Mouse (Mus musculus) bone marrow macrophage, adult 2 months (primary cell): Measurements from ENCODE around the gene Slc12a5. TPM values are rescaled to one million over a fixed set of nuclear protein-coding genes. Genes with fewer than 3 reads are reported as not detected.

Experiments
- H3K27ac ChIP-seq: 2 replicates; pipeline ENCODE4 v1.5.1; 2012; ENCODE audit warnings: low read depth, low read length; ENCODE audit not compliant: insufficient read depth
- H3K4me1 ChIP-seq: 2 replicates; pipeline ENCODE4 v1.6.1; 2012; ENCODE audit warnings: low read length; ENCODE audit not compliant: control insufficient read depth, insufficient read depth
- H3K4me3 ChIP-seq: 2 replicates; pipeline ENCODE4 v1.5.1; 2012; ENCODE audit warnings: mild to moderate bottlenecking, low read length, moderate library complexity; ENCODE audit not compliant: insufficient read depth
- CTCF ChIP-seq: IDR thresholded peaks from 2 replicates; pipeline ENCODE4 v1.5.1; 2012; ENCODE audit warnings: low read depth, mild to moderate bottlenecking, low read length, moderate library complexity
- POLR2A ChIP-seq: IDR thresholded peaks from 2 replicates; pipeline ENCODE4 v1.6.1; 2012; ENCODE audit warnings: mild to moderate bottlenecking, low read depth, low read length, borderline replicate concordance
- polyA plus RNA-seq: library from polyadenylated mRNA; stranded (reverse); fragments of >200 nt; gene quantifications from 2 replicates; pipeline ENCODE4 v1.2.4, GENCODE M21; 2012; ENCODE audit not compliant: missing spikeins, insufficient read depth, insufficient read length

Slc12a5 gene
- polyA plus RNA-seq, 1 experiment: not detected

DNA sequence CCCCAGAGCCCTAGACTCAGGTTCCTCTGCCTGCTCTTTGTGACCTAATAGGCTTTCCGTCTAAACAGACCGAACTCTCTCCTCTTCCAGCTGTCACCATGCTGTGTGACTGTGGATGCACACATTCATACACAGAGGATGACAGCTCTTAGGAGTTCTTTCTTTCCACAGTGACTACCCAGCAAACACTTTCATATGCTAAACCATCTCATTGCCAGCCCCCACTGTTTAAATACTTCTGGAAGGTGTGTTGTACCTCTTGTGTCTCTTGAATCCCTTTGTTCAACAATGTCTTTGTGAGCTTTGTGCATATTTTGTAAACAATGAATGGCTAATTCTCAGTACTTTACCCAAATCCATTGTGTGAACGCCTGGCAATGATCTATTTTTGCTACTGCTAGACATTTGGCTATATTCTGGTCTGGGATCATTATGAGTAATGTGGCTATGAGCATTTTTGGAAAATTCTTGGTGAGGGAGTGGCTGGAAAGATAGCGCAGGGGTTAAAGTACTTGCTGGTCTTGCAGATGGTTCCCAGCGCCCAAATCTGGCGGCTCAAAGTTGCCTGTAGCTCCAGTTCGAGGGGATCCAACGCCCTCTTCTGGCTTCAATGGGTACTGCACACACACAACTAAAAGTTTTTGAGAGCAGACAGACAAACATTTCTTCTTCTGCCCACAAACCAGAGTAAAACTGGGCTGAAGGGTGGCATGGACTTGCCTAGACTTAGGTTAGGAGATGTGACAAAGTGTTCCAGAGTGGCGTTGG lies 2.9 kb upstream of the Slc12a5 start:
- H3K4me1 ChIP-seq: peaks cover 4% of the 10 kb centered on the region
- H3K27ac ChIP-seq: no peak overlapping the region
- H3K4me3 ChIP-seq: no peak overlapping the region
- TF ChIP-seq CTCF (peak; percentile 31; the same call in 1 of the 2 replicates), POLR2A (no peak)

DNA sequence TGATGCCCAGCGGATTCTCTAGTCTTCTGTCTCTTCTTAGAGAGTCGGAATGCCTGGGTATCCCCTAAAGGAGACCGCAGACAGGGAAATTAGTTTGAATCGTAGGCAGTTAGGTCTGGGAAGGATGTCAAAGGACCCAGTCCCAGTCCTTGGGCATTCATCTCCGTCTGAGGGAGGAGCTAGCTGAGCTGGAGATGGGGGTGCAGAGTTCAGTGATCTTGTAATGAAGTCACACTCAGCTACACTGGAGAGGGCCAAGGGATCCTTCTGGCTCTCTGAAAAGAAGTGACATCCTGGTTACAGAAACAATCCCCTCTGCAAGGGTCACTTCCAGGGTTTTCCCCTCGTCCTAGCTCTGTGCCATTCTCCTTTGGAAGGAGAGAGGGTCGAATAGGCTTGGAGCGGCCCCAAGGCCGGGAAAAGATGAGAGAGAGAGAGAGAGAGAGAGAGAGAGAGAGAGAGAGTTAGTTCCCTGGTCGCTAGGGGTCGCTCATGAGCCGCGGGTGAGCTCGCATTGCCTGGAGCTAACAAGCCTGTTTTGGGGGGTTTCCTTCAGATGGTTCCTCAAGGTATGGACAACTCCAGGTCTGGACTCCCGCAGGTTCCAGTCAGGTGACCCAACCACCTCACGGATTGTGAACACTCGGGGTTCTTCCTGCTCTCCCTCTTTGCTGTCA lies 1.0 kb downstream of the Slc12a5 start:
- H3K4me3 ChIP-seq: no peak overlapping the region
- no peak overlapping the region for H3K27ac ChIP-seq
- TF ChIP-seq CTCF: peak; percentile 99
- TF ChIP-seq POLR2A: no peak
- no peaks in the 10 kb centered on the region for H3K4me1 ChIP-seq

- Histone ChIP-seq H3K27ac (no peak overlapping the region), H3K4me3 (no peak overlapping the region), H3K4me1 (no peaks in the 10 kb centered on the region)
- TF ChIP-seq POLR2A (no peak), CTCF (no peak)
These were observed 1.6 kb downstream of the Slc12a5 start for GRCm38 (mm10) chr2:164962183-164962580.

DNA sequence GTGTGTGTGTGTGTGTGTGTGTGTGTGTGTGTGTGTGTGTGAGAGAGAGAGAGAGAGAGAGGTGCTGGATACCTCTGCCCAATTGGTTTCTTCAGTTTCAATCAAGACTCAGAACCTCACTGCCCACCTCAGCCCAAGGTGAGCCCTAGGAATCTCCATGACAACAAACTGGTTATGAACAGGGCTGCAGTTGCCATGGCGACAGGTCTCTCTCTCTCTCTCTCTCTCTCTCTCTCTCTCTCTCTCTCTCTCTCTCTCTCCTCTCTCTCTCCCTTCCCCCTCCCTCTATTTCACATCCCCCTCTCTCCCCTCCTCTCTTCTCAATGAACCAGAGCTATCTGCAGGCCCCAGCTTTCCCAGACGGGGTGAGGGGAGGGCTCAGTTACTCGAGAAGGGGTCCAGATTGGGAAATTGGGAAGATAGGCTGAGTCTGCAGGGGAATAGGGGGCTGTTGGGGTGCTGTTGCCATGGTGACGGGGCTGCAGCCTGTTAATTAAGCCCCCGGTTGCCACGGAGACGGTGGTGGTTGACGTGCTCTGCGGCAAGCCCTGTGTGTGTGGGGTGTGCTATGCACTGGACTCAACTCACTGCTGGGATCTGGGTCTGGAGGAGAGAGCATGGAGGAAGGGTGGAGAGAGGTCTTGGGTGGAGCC lies 3.8 kb downstream of the Slc12a5 start:
- TF ChIP-seq POLR2A (no peak), CTCF (no peak)
- no peak overlapping the region for H3K27ac ChIP-seq
- no peak overlapping the region for H3K4me3 ChIP-seq
- H3K4me1 ChIP-seq: no peaks in the 10 kb centered on the region

- no peaks in the 10 kb centered on the region for H3K4me1 ChIP-seq
- H3K4me3 ChIP-seq: no peak overlapping the region
- no peak for TF ChIP-seq POLR2A
- no peak for TF ChIP-seq CTCF
- H3K27ac ChIP-seq: no peak overlapping the region
These were observed 4.4 kb downstream of the Slc12a5 start for GRCm38 (mm10) chr2:164964981-164965380.

DNA sequence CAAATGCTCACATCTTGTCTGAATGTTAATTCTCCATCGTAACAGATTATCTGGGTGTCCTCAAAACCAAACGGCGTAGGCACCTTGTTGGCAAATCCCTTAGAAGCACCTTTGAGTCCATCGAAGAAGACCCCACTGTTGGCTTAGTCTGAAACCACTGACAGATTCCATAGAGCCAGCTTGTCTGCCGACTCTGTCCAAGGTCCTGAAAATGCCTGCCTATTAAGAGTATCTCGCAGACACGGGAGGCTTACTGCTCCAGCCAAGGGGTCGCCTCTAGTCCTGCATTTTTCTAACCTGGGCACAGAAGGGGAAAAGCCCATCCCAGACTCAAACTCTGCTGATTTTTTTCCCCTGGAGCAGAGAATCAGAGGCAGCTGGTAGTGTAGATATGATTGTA lies 5.8 kb downstream of the Slc12a5 start:
- no peaks in the 10 kb centered on the region for H3K4me1 ChIP-seq
- H3K4me3 ChIP-seq: no peak overlapping the region
- no peak overlapping the region for H3K27ac ChIP-seq
- TF ChIP-seq CTCF: no peak
- no peak for TF ChIP-seq POLR2A

- H3K4me1 ChIP-seq: no peaks in the 10 kb centered on the region
- H3K4me3 ChIP-seq: no peak overlapping the region
- TF ChIP-seq POLR2A: no peak
- no peak for TF ChIP-seq CTCF
- H3K27ac ChIP-seq: no peak overlapping the region
These were observed 6.6 kb downstream of the Slc12a5 start for GRCm38 (mm10) chr2:164967193-164967592.

DNA sequence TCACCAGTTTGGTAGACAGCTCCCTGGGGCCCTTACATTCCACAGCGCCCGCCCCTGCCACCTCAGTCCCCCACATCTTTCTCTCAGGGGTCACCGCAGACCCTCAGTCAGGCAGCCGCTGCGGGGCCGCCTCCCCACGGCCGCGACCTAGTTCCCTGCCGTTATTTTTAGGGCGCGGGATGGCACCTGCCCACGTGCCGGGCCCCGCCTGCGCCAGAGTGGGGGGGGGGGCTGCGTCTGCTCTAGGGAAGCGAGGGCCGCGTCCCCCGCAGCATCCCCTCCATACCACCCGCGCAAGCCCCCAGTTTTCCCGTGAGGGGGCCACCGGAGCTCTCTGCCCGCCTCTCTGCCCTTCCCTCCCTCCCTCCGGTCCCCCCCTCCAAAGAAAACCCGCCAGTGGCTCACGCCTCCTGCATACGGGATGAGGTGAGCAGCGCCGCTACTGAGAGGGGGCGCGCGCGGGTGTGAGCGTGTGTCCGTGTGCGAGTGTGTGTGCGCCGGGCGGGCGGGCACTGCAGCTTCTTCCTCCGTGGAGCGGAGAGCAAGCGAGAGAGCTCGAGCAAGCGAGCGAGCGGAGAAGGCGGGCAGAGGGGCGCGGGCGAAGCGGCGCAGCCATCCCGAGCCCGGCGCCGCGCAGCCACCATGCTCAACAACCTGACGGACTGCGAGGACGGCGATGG lies 7.3 kb downstream of the Slc12a5 start:
- TF ChIP-seq CTCF (no peak), POLR2A (no peak)
- H3K4me3 ChIP-seq: no peak overlapping the region
- no peak overlapping the region for H3K27ac ChIP-seq
- peaks cover 3% of the 10 kb centered on the region; the same call in 1 of the 2 replicates for H3K4me1 ChIP-seq

DNA sequence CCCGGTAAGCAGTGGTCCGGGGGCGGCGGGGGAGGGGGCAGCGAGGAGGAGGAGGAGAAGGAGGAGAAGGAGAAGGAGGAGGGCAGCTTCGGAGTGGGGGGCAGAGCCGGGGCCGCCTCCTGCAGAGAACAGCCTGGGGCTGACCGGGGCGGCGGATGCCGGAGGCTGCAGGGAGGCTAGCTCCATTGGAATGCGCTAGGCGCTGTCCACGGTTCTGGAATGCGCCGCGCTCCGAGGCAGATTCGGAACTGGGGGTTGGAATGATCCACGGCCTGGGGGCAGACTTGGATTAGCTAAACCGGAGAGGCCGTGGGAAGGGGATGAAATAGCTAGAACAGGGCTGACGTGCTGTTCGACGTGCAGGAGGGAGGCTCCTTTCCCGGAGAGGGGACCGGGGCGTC lies 7.8 kb downstream of the Slc12a5 start:
- peaks cover 6% of the 10 kb centered on the region; the same call in 1 of the 2 replicates for H3K4me1 ChIP-seq
- H3K4me3 ChIP-seq: no peak overlapping the region
- no peak overlapping the region for H3K27ac ChIP-seq
- no peak for TF ChIP-seq CTCF
- TF ChIP-seq POLR2A: no peak

- Histone ChIP-seq H3K27ac (no peak overlapping the region), H3K4me1 (peaks cover 6% of the 10 kb centered on the region; the same call in 1 of the 2 replicates), H3K4me3 (no peak overlapping the region)
- TF ChIP-seq CTCF (no peak), POLR2A (no peak)
These were observed 8.8 kb downstream of the Slc12a5 start for GRCm38 (mm10) chr2:164969348-164969781.
